Mouse (Mus musculus) c-Kit-positive CD71-negative TER-119-negative erythroid progenitor cells, embryonic 14.5 days (primary cell): ENCODE measurements at regions not wholly inside any gene's neighbourhood (a gene's known extent, or its start where the extent isn't known, plus 50 kb on each side); places are given as distances from the start of the nearest gene placed in this dataset.
A peak's percentile ranks its signal among the peaks of the same experiment; 100 is the strongest.

Source experiments
- DNase-seq: peaks from one replicate; pipeline ENCODE4 v3.0.0-alpha.2; 2013; ENCODE audit warnings: low read depth

GRCm38 (mm10) chr4:131100093-131100795, 156.1 kb downstream of the Matn1 start:
- DNase-seq, result no peak

DNA sequence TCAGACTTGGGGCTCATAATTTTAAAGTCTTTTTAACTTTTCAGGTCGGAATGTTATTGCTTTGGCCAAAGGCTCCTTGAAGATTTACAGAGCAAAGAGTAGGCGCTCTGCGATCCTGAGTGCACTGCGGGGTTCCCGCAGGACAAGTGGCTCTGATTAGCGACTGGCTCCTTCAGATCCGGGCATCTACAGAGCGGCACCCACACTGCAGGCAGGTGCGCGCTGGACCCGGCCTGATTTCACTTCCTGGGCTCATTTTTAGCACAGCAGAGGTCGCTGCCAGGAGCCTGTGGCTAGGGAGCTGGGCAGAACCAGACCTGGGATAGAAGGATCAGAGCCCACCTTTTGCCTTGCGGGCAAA, 156.6 kb downstream of the Matn1 start:
- no peak for DNase-seq

- no peak for DNase-seq
Observed at GRCm38 (mm10) chr4:131102163-131102562, 158.0 kb downstream of the Matn1 start.

DNA sequence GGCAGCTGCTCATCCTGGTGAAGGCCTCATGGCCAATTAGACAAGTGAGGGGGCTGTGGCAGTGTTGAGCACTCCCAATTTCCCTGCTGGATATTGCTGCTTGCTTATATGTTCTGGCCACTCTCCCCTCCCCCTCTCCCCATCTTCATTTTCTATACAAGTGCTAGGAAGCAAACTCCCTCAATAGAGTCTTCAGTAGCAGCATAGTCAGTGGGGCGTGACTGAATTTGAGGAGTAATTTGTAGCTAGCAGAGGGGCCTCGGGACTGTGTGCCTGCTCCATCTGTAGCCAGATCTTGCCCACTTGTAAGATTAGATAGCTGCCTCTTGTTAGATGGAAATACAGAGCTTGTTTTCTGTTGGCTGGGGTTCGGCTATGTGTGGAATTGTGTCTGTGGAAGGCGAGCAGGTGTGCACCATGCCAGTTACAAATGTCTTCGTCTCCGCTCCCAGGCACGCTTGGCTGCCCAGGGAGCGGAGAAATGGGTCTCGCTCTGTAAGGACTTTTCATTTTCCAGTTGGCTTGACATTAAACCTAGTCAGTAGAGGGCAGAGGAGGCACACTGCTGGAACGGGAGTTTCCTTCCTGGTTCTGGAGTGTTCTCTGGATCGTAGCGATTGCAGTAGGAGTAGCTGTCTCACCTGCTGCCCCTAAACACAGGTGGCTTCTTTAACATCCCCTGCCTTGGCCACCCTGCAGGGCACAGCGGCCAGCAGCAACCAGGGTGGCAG, 163.1 kb downstream of the Matn1 start:
- DNase-seq, result no peak

DNA sequence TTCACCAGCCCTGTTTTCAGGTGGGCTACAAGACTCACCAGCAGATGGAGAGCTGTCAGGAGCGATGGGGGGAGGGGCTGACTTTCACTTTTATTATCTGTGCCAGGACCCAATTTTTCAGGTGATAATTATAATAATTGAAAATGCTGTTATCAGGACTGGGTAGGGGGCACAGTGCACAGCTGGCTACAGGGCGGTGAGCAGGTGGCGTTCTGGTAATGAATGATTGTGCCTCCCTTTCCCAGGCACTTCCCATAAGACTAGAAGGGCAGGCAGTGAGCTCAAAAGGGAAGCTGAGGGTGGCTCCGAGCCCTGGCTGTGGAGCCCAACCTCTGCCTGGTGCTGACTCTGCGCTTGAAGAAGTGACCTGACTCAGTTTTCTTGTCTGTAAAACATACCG, 168.4 kb downstream of the Matn1 start:
- no peak for DNase-seq

DNA sequence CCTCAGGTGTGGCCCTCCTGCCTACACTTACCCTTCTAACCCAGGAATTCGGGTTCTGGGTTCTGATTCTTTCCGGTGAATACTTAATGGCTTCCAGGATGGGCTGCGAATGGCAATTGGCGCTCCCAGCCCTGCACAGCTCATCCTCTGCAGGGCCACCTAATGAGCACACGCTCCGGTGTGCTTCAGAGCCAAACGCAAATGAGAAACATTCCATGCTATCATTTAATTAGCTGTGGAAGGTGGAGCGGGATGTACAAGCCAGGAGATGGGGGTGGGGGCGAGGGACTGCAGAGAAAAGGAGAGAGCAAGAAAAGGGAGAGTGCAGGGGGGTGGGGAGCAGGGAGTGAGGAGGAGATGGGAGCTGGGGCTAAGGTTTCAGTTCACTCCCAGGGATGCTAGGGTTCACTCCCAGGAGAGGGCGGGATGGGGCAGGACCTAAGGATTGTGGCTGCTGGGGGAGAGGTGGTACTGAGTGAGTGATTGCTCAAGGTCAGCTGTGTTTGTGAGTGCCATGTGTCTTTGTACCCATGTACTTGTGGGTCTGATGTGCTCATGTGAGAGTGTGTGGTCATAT, 169.6 kb downstream of the Matn1 start:
- DNase-seq, result no peak

- DNase-seq, result peak; percentile 60
Observed at GRCm38 (mm10) chr4:131115247-131115646, 171.1 kb downstream of the Matn1 start.

- DNase-seq, result no peak
Observed at GRCm38 (mm10) chr4:131118586-131118985, 174.4 kb downstream of the Matn1 start.

- DNase-seq, result no peak
Observed at GRCm38 (mm10) chr4:131119621-131120020, 175.4 kb downstream of the Matn1 start.

GRCm38 (mm10) chr4:131120680-131121079, 176.5 kb downstream of the Matn1 start:
- no peak for DNase-seq

DNA sequence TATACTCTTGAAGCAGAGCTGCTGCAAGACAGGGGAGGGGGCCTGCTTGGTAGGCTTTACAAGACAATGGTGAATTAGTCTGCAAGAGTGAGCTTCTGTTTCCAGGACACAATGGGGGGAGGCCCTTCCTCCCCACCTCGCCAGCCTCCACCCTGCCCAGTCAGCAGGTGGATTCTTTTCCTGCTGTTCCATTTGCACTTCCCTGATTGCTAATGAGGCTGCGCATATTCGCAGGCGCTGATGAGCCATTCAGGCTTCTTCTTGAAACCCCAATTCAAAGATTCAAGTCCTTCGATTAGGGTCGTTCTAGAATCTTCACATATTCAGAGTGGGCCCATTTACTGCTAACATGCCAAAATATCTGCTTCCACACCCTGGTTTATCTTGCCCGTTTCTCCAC, 181.8 kb downstream of the Matn1 start:
- no peak for DNase-seq

DNA sequence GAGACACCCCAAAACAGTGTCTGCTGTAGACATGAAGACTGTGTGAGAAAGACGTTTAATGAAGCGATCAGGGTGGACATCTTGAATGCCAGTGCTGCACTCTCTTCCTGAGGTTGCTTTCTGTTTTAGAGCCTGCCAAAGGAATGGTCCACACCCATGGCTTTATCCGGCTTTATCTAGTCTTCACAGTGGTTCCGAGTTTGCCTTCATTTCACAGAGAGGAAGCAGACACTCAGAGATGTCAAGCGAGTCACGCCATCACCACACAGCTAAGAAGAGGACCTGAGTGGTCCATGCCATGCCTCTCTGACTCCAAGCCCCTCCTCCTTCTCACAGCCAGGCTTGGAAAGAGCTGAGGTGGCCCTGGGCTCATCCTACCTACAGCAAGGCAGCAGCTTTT, 182.7 kb downstream of the Matn1 start:
- DNase-seq, result no peak

DNA sequence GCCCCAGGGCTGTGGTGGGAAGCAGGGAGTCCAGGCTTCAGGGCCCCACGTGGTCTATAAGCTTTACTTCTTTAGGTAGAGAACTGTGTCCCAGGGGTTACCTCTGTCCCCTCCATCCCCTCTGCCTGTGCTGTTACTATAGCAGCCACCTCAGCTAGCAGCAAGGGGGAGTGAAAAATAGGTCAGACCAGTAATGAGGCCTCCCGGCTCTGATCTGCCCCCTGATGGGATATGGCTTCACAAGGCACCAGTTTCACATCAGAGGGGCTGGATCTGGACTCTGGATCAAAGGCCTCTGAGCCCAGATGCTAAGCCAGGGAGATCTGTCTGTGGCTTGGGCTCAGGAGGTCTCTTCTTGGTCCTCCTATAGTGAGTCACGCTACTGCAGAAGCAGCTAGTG, 184.5 kb downstream of the Matn1 start:
- no peak for DNase-seq

- no peak for DNase-seq
Observed at GRCm38 (mm10) chr4:131132201-131132600, 188.0 kb downstream of the Matn1 start.

- DNase-seq, result no peak
Observed at GRCm38 (mm10) chr4:131132781-131133180, 188.6 kb downstream of the Matn1 start.

DNA sequence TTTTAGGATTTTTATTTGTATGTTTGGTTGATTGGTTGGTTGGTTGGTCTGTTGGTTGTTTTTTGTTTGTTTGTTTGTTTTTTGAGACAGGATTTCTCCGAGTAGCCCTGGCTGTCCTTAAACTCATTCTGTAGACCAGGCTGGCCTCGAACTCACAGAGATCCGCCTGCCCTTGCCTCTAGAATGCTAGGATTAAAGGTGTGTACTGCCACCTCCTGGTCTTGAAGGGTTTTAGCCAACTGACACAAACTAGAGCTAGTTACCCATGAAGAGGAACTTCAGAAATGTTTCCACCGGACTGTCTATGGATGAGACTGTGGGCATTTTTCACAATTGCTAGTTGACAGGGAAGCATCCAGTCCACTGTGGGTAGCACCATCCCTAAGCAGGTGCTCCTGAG, 191.7 kb downstream of the Matn1 start:
- no peak for DNase-seq

- DNase-seq, result no peak
Observed at GRCm38 (mm10) chr4:131138891-131139290, 194.7 kb downstream of the Matn1 start.

- DNase-seq, result no peak
Observed at GRCm38 (mm10) chr4:131141890-131142465, 197.8 kb downstream of the Matn1 start.

- DNase-seq, result no peak
Observed at GRCm38 (mm10) chr4:131145507-131145906, 201.3 kb downstream of the Matn1 start.

GRCm38 (mm10) chr4:131148042-131148747, 204.0 kb downstream of the Matn1 start:
- no peak for DNase-seq

- no peak for DNase-seq
Observed at GRCm38 (mm10) chr4:131149466-131149865, 205.3 kb downstream of the Matn1 start.

- no peak for DNase-seq
Observed at GRCm38 (mm10) chr4:131159712-131160111, 215.5 kb downstream of the Matn1 start.
